Mouse (Mus musculus): ENCODE results near the gene Synj2. TPM values are rescaled to one million over a fixed set of nuclear protein-coding genes. Genes with fewer than 3 reads are reported as not detected.

Gene Synj2
- total and polyA plus RNA-seq, 3 experiments: 1.2 to 2.5 TPM; not detected in 1

DNA sequence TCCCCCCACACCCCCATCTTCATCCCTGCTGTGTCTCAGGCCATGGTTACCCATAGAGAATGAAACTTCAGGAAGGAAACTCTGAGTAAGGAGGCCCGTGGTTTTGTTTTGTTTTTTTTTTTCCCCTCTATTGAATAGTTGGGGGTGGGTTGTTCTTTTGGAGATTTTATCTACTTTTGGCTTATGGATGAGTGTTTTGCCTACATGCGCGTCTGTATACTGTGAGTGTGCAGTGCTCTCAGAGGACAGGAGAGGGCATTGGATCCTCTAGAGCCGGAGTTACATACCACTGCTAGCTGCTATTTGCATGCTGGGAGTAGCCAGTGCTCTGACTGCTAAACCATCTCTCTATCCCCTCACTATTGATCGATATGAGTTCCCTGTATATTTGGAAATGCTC is 39.7 kb upstream of the Synj2 start:
- Histone ChIP-seq H3K27ac (ENCODE audit: control insufficient read depth, low read depth, low read length) (no peak overlapping the region), H3K9me3 (replicated peaks; ENCODE audit: insufficient read depth, low read length) (no peaks in the 10 kb centered on the region), H3K79me2 (ENCODE audit: control insufficient read depth, insufficient read depth, low read length, poor library complexity) (no peaks in the 10 kb centered on the region), H3K36me3 (ENCODE audit: control insufficient read depth in 1 of 2, insufficient read depth in 2 of 2, low read length in 2 of 2) (peaks cover 0 to 3% of the 10 kb centered on the region in 2 experiments; a peak in 2 of 4 replicates), H3K9ac (ENCODE audit: control insufficient read depth, low read depth, low read length, poor library complexity, severe bottlenecking) (no peak overlapping the region), H3K4me1 (ENCODE audit: control insufficient read depth in 1 of 2, insufficient read depth in 2 of 2, low read length in 2 of 2) (no peaks in the 10 kb centered on the region), H3K27me3 (ENCODE audit: control insufficient read depth in 1 of 2, insufficient read depth in 2 of 2, low read length in 2 of 2) (no peaks in the 10 kb centered on the region), H3K4me3 (ENCODE audit: control insufficient read depth in 1 of 2, insufficient read depth in 1 of 2, low read depth in 2 of 2, low read length in 2 of 2) (no peak overlapping the region)
- TF ChIP-seq USF1 (IDR thresholded peaks at IDR 0.05; ENCODE audit: low read depth, low read length) (no peak), JUND (IDR thresholded peaks at IDR 0.05; ENCODE audit: low read depth, low read length) (no peak), GABPA (IDR thresholded peaks at IDR 0.05; ENCODE audit: low read depth, low read length) (no peak), GATA1 (IDR thresholded peaks at IDR 0.05; ENCODE audit: low read depth, low read length) (no peak), TAL1 (IDR thresholded peaks at IDR 0.05; ENCODE audit: low read length) (no peak), SMC3 (IDR thresholded peaks at IDR 0.05; ENCODE audit: low read depth, low read length) (no peak), ZC3H11A (IDR thresholded peaks at IDR 0.05; ENCODE audit: low read depth, low read length) (no peak), TBP (IDR thresholded peaks at IDR 0.05; ENCODE audit: low read depth, low read length) (no peak), RAD21 (IDR thresholded peaks at IDR 0.05; ENCODE audit: low read depth, low read length) (no peak), ZMIZ1 (IDR thresholded peaks at IDR 0.05; ENCODE audit: low read depth, low read length) (no peak), TCF12 (IDR thresholded peaks at IDR 0.05; ENCODE audit: low read depth, low read length) (no peak), CHD1 (IDR thresholded peaks at IDR 0.05; ENCODE audit: low read depth, low read length) (no peak), NELFE (IDR thresholded peaks at IDR 0.05; ENCODE audit: low read depth, low read length) (no peak), ZNF384 (IDR thresholded peaks at IDR 0.05; ENCODE audit: low read depth, low read length) (no peak), USF2 (IDR thresholded peaks at IDR 0.05; ENCODE audit: borderline replicate concordance in 1 of 2, insufficient read depth in 1 of 2, low read depth in 1 of 2, low read length in 2 of 2) (no peak), MAX (IDR thresholded peaks at IDR 0.05; ENCODE audit: low read length) (no peak), CTCF (IDR thresholded peaks at IDR 0.05 in 2 of 3, conservative IDR thresholded peaks at IDR 0.05 in 1 of 3; ENCODE audit: control insufficient read depth in 1 of 3, insufficient read depth in 1 of 3, low read depth in 2 of 3, low read length in 3 of 3, poor library complexity in 1 of 3, severe bottlenecking in 1 of 3) (no peak)
- no peak for DNase-seq (ENCODE audit: low read depth, low spot score)

DNA sequence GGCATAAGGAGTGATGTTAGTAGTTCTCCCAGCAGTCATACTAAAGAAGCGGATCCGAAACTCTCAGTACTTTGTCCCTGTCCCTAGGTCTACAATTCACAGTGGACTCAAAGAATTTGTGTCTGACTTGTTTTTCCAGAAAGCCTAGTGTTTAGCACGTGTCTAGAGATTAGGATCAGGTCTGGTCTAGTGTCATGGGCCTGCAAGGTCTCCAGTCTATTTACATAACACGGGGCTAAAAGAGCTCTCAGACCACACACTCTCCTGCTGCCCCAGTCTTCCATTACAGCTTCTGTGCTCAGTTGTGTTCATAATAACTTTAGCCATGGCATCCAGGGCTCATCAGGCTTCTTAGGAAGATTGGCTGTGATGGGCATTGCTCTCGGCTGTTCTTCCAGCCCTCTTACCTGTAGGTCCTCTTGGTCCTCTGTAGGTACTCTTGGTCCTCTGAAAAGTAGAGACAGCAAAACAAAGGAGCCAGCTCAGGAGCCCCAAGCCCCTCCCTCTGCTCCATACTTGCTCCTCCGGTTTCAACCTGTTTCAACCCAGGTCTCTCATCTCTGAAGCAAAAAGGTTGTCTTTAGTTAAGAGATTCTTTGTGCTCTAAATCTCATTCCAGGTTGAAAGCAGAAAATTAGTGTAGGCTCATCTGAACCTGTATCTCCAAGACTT is 37.3 kb upstream of the Synj2 start:
- Histone ChIP-seq H3K27me3 (ENCODE audit: control insufficient read depth in 1 of 2, insufficient read depth in 2 of 2, low read length in 2 of 2) (no peaks in the 10 kb centered on the region), H3K27ac (ENCODE audit: control insufficient read depth, low read depth, low read length) (no peak overlapping the region), H3K9me3 (replicated peaks; ENCODE audit: insufficient read depth, low read length) (no peaks in the 10 kb centered on the region), H3K9ac (ENCODE audit: control insufficient read depth, low read depth, low read length, poor library complexity, severe bottlenecking) (no peak overlapping the region), H3K4me3 (ENCODE audit: control insufficient read depth in 1 of 2, insufficient read depth in 1 of 2, low read depth in 2 of 2, low read length in 2 of 2) (no peak overlapping the region), H3K36me3 (ENCODE audit: control insufficient read depth in 1 of 2, insufficient read depth in 2 of 2, low read length in 2 of 2) (peaks cover 0 to 3% of the 10 kb centered on the region in 2 experiments; a peak in 2 of 4 replicates), H3K79me2 (ENCODE audit: control insufficient read depth, insufficient read depth, low read length, poor library complexity) (no peaks in the 10 kb centered on the region), H3K4me1 (ENCODE audit: control insufficient read depth in 1 of 2, insufficient read depth in 2 of 2, low read length in 2 of 2) (no peaks in the 10 kb centered on the region)
- no peak for DNase-seq (ENCODE audit: low read depth, low spot score)
- TF ChIP-seq MAFK (IDR thresholded peaks at IDR 0.05; ENCODE audit: borderline replicate concordance, low read depth, low read length) (no peak), BHLHE40 (IDR thresholded peaks at IDR 0.05; ENCODE audit: borderline replicate concordance, low read depth, low read length) (no peak), SIN3A (IDR thresholded peaks at IDR 0.05; ENCODE audit: low read length) (no peak), SMC3 (IDR thresholded peaks at IDR 0.05; ENCODE audit: low read depth, low read length) (no peak), NRF1 (IDR thresholded peaks at IDR 0.05; ENCODE audit: insufficient read depth, low read depth, low read length, poor library complexity, severe bottlenecking) (no peak), RAD21 (IDR thresholded peaks at IDR 0.05; ENCODE audit: low read depth, low read length) (no peak), POLR2AphosphoS5 (IDR thresholded peaks at IDR 0.05; ENCODE audit: borderline replicate concordance, low read depth, low read length) (no peak), EP300 (IDR thresholded peaks at IDR 0.05; ENCODE audit: low read depth in 1 of 2, low read length in 2 of 2) (no peak), ZC3H11A (IDR thresholded peaks at IDR 0.05; ENCODE audit: low read depth, low read length) (no peak), ELF1 (IDR thresholded peaks at IDR 0.05; ENCODE audit: low read depth, low read length) (no peak), POLR2AphosphoS2 (IDR thresholded peaks at IDR 0.05; ENCODE audit: low read length) (no peak), TBP (IDR thresholded peaks at IDR 0.05; ENCODE audit: low read depth, low read length) (no peak), ETS1 (IDR thresholded peaks at IDR 0.05; ENCODE audit: low read depth, low read length) (no peak), ZKSCAN1 (IDR thresholded peaks at IDR 0.05; ENCODE audit: low read depth, low read length) (no peak), MEF2A (IDR thresholded peaks at IDR 0.05; ENCODE audit: extremely low read depth, insufficient replicate concordance, low read depth, low read length, poor library complexity, severe bottlenecking) (no peak), GABPA (IDR thresholded peaks at IDR 0.05; ENCODE audit: low read depth, low read length) (no peak), KAT2A (conservative IDR thresholded peaks at IDR 0.05; ENCODE audit: low read depth, low read length) (no peak), NELFE (IDR thresholded peaks at IDR 0.05; ENCODE audit: low read depth, low read length) (no peak), CHD2 (IDR thresholded peaks at IDR 0.05; ENCODE audit: low read length) (no peak)
